Mouse (Mus musculus): ENCODE data around the gene Hhip.

GRCm38 (mm10) chr8:79936856-79937445 is 120.9 kb downstream of the Hhip start:
- TF ChIP-seq CTCF (IDR thresholded peaks at IDR 0.05; ENCODE audit: borderline replicate concordance, extremely low read depth, insufficient read depth, insufficient read length) (no peak), POLR2A (IDR thresholded peaks at IDR 0.05; ENCODE audit: borderline replicate concordance, extremely low read depth, insufficient read depth, insufficient read length, poor library complexity, severe bottlenecking) (no peak)

Measured in brain, embryonic 14.5 days (tissue).